Mouse (Mus musculus) liver, embryonic 14.5 days (tissue): Measurements from ENCODE around the gene Pkig. TPM values are rescaled to one million over a fixed set of nuclear protein-coding genes. Genes with fewer than 3 reads are reported as not detected.
A peak's percentile ranks its signal among the peaks of the same experiment; 100 is the strongest.

Experiments used
- ATAC-seq: fragments of 200-750 bp; cut with Nextera tagmentation; 2 replicates; pipeline ENCODE4 v1.8.0; 2017; ENCODE audit warnings: moderate number of reproducible peaks, mild to moderate bottlenecking, moderate library complexity; ENCODE audit not compliant: insufficient read depth
- DNase-seq, 3 experiments: peaks; one replicate each; pipeline ENCODE4 v3.0.0-alpha.2; 2012 to 2013; ENCODE audit warnings: low read depth in 3 of 3, low spot score in 3 of 3
- H3K27ac ChIP-seq: fragments of 300-500 bp; sonication (generic); 2 replicates; pipeline ENCODE4 v1.5.1; 2014; ENCODE audit warnings: moderate library complexity, mild to moderate bottlenecking, control low read depth, inconsistent platforms
- H3K27me3 ChIP-seq: fragments of 300-500 bp; sonication (generic); 2 replicates; pipeline ENCODE4 v1.6.1; 2014; ENCODE audit warnings: mild to moderate bottlenecking, low read length, moderate library complexity; ENCODE audit not compliant: control insufficient read depth, insufficient read depth
- H3K36me3 ChIP-seq: fragments of 300-500 bp; sonication (generic); replicated peaks from 2 replicates; pipeline ENCODE4 v1.6.1; 2014; ENCODE audit warnings: low read depth; ENCODE audit not compliant: control insufficient read depth, insufficient read depth
- H3K4me1 ChIP-seq, 2 experiments: fragments of 200-500 bp in 1 of 2; fragments of 300-500 bp in 1 of 2; sonication (generic) in 1 of 2; replicated peaks; 2 replicates each; pipeline ENCODE4 v1.6.1; 2012 to 2014; ENCODE audit warnings: antibody characterized with exemption in 1 of 2, inconsistent platforms in 1 of 2, low read length in 1 of 2; ENCODE audit not compliant: control insufficient read depth in 2 of 2, insufficient read depth in 2 of 2
- H3K4me2 ChIP-seq: fragments of 300-500 bp; sonication (generic); 2 replicates; pipeline ENCODE4 v1.6.1; 2014; ENCODE audit warnings: low read depth, mild to moderate bottlenecking, control low read depth, moderate library complexity
- H3K4me3 ChIP-seq, 2 experiments: fragments of 200-500 bp in 1 of 2; fragments of 300-500 bp in 1 of 2; sonication (generic) in 1 of 2; 2 replicates each; pipeline ENCODE4 v1.5.1; 2012 to 2014; ENCODE audit warnings: low read depth in 2 of 2, low read length in 2 of 2, mild to moderate bottlenecking in 2 of 2, control low read depth in 1 of 2, inconsistent platforms in 1 of 2, moderate library complexity in 1 of 2; ENCODE audit not compliant: insufficient read depth in 1 of 2
- H3K9ac ChIP-seq: fragments of 300-500 bp; sonication (generic); replicated peaks from 2 replicates; pipeline ENCODE4 v1.6.1; 2014; ENCODE audit warnings: mild to moderate bottlenecking, control low read depth, moderate library complexity
- H3K9me3 ChIP-seq: fragments of 300-500 bp; sonication (generic); 2 replicates; pipeline ENCODE4 v1.6.1; 2016; ENCODE audit warnings: low read length, mixed read lengths; ENCODE audit not compliant: control insufficient read depth
- CTCF ChIP-seq: IDR thresholded peaks from 2 replicates; pipeline ENCODE4 v1.5.1; 2016; ENCODE audit warnings: antibody characterized with exemption, low read depth, control low read depth
- EP300 ChIP-seq: IDR thresholded peaks from 2 replicates; pipeline ENCODE4 v1.6.1; 2016; ENCODE audit warnings: antibody characterized with exemption, low read depth
- WGBS: fragments of 180-500 bp; shearing (Covaris S2); extraction: QIAGEN DNeasy Blood & Tissue Kit; methylation state at CpG from one replicate; pipeline ENCODE4 v1.1.7; 2014; ENCODE audit not compliant: insufficient replicate concordance; 5-methylcytosine and 5-hydroxymethylcytosine counted together
- polyA plus RNA-seq, 2 experiments: library from polyadenylated mRNA; depleted of rRNA in 1 of 2; stranded (reverse) in 1 of 2; unstranded in 1 of 2; fragments of >200 nt; fragmentation: Nextera tagmentation in 1 of 2; extraction: Ambion mirVana in 1 of 2; gene quantifications; 2 replicates each; pipeline versions ENCODE4 v1.2.1 to v1.2.3; 2012 to 2014

Gene Pkig
- polyA plus RNA-seq, 2 experiments = 50.9 to 99.0 TPM

DNA sequence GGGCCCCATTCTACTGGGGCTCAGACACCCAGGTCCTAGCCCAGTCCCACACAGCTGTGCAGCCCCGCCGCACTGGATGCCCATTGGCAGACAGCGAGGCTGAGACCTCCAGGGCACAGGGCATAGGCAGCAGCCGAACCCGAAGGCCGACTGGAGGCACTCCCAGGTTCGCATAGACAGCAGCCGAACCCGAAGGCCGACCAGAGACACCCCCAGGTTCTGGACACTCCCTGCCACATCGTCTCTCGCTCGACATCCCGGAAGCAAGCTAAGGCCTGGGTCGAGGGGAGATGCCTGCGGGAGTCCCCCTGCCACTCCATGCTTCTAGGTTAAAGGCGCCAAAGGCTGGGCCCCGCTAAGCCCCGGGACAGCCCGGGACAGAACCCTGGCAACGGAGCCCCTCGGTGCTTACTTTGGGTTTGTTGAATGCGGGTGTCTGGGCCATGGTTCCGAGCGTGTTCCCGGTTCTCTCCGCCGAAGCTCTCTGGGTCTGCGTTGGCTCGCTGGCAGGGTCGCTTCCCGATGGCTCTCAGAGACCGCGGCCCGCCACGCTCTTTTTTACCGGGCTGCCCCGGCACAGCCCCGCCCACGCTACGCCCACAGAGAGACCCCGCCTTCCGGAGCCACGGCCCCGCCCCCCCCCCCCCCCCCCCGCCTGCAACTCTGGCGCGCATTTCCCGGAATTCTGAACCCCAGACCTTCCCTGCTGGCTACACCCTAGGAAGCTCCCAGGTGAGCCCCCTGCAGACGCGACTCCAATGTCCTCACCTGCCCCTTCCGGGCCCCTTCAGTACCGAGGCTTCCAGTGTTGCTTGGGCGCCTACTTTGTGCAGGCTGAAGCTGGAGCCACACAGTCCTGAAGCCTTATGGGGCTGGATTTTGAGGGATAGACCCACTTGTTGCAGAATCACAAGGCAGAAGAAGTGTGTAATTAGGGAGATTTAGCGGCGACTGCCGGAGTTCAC is 91.7 kb downstream of the Pkig start, which contains the start of gene Ada:
Gene Ada, minus strand, starts transcription at position 593 of the 965 bp plus-strand sequence.
- ATAC-seq (peak; percentile 74; the same call in 1 of the 2 replicates), DNase-seq (peak; percentile 14 to 36 (median 29))
- TF ChIP-seq EP300 (no peak), CTCF (no peak)
- Histone ChIP-seq H3K4me2 (peak within 1 kb of the TSS; percentile 93), H3K4me1 (peaks cover 0 to 3% of the 10 kb centered on the region in 2 experiments; a peak in 2 of 4 replicates), H3K4me3 (peak within 1 kb of the TSS; percentile 57 to 60), H3K9ac (peak within 1 kb of the TSS; percentile 54), H3K27me3 (no peaks in the 10 kb centered on the region; the same call in 1 of the 2 replicates), H3K27ac (no peak within 1 kb of the TSS), H3K9me3 (no peaks in the 10 kb centered on the region), H3K36me3 (no peaks in the 10 kb centered on the region)
- under 1% methylated on average over 55 of the region's 57 CpGs for WGBS

GRCm38 (mm10) chr2:163754228-163754627 is 96.0 kb downstream of the Pkig start:
- Histone ChIP-seq H3K9me3 (no peaks in the 10 kb centered on the region), H3K4me1 (peaks cover 0 to 3% of the 10 kb centered on the region in 2 experiments; a peak in 2 of 4 replicates), H3K4me2 (no peak overlapping the region), H3K9ac (no peak overlapping the region), H3K36me3 (no peaks in the 10 kb centered on the region), H3K27me3 (no peaks in the 10 kb centered on the region), H3K27ac (no peak overlapping the region), H3K4me3 (no peak overlapping the region)
- WGBS = 28% methylated on average over 5 of the region's 5 CpGs
- ATAC-seq (no peak), DNase-seq (no peak)
- TF ChIP-seq CTCF (no peak), EP300 (no peak)

DNA sequence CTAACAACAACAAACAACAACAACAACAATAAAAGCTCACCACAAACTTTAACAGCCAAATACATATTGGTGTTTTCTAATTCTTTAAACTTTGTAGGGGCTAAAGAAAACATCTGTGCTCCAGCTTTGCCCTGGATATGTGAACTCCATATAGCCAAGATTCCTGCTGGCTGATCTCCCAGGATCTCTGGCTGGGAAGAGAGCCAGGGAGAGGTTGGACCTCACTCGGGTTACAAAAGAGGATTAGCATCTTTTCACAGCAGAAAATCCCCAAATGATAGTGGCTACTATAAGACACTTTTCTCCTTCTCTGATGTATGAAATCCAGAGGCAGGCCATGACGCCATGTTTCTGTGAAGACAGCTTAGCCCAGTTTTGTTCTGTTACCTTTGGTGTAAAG is 98.5 kb downstream of the Pkig start:
- ATAC-seq = no peak
- TF ChIP-seq EP300 (no peak), CTCF (no peak)

GRCm38 (mm10) chr2:163758146-163758545 is 100.0 kb downstream of the Pkig start:
- Histone ChIP-seq H3K36me3 (no peaks in the 10 kb centered on the region), H3K9ac (no peak overlapping the region), H3K4me3 (no peak overlapping the region), H3K27ac (no peak overlapping the region), H3K9me3 (no peaks in the 10 kb centered on the region), H3K4me2 (no peak overlapping the region), H3K4me1 (no peaks in the 10 kb centered on the region), H3K27me3 (no peaks in the 10 kb centered on the region)
- DNase-seq = no peak
- TF ChIP-seq CTCF (no peak), EP300 (no peak)
- WGBS = 50% methylated on average over 2 of the region's 2 CpGs
- ATAC-seq = no peak

More for the DNA sequence above, 98.5 kb downstream of the Pkig start:
- no peak overlapping the region for H3K9ac ChIP-seq
- H3K9me3 ChIP-seq = no peaks in the 10 kb centered on the region
- DNase-seq = no peak
- no peaks in the 10 kb centered on the region for H3K36me3 ChIP-seq
- no peak overlapping the region for H3K4me2 ChIP-seq
- H3K27ac ChIP-seq = no peak overlapping the region
- WGBS = 43% methylated on average over 2 of the region's 2 CpGs
- H3K4me3 ChIP-seq = no peak overlapping the region
- H3K27me3 ChIP-seq = no peaks in the 10 kb centered on the region
- no peaks in the 10 kb centered on the region for H3K4me1 ChIP-seq

DNA sequence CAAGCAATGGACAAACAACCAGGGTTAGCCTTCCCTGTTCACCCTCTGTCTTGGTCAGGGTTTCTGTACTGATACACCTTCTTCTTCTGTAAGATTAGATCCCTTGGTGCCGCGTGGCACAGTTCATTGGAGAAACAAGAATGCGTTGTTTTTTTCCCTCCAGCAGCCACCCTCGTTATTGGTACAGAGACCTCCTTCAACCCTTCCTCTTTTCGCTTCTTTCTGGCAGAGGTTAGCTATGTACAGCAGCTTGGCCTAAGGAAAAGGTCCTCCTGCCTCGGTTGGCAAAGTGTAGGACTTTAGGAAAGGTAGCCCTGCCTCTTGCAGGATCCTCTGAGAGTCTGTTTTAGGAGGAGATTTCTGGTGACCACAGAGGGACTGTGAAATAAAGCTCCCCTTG is 102.4 kb downstream of the Pkig start:
- no peak overlapping the region for H3K9ac ChIP-seq
- no peaks in the 10 kb centered on the region for H3K4me1 ChIP-seq
- no peaks in the 10 kb centered on the region for H3K9me3 ChIP-seq
- TF ChIP-seq EP300 (no peak), CTCF (no peak)
- H3K36me3 ChIP-seq = no peaks in the 10 kb centered on the region
- WGBS = 47% methylated on average over 6 of the region's 6 CpGs
- no peak for DNase-seq
- no peak overlapping the region for H3K4me2 ChIP-seq
- no peak overlapping the region for H3K27ac ChIP-seq
- no peaks in the 10 kb centered on the region for H3K27me3 ChIP-seq
- ATAC-seq = no peak
- H3K4me3 ChIP-seq = no peak overlapping the region
